Mouse (Mus musculus) cortical plate, adult 2 months (tissue): ENCODE data around the gene Sulf2.

Experiments used
- CTCF ChIP-seq: fragments of 200-500 bp; IDR thresholded peaks from 2 replicates; pipeline ENCODE4 v1.5.1; 2011; ENCODE audit warnings: mild to moderate bottlenecking, control low read depth, low read length; ENCODE audit not compliant: insufficient read depth; ENCODE audit errors: extremely low read depth
- POLR2A ChIP-seq: fragments of 200-500 bp; IDR thresholded peaks from 2 replicates; pipeline ENCODE4 v1.6.1; 2011; ENCODE audit warnings: mild to moderate bottlenecking, low read length, control low read depth; ENCODE audit not compliant: insufficient read depth; ENCODE audit errors: extremely low read depth

GRCm38 (mm10) chr2:166045549-166046501 lies 109.6 kb downstream of the Sulf2 start:
- TF ChIP-seq CTCF (peak; percentile 71), POLR2A (no peak)
